8 mouse cellular contexts compared by ENCODE assay signal in genomic region chr3:134331499-134332153, GRCm38 (mm10).
DNase-seq lines count a peak whose midpoint lies in the region; ATAC-seq and TF ChIP-seq lines count a peak whose summit lies in the region.

No protein-coding gene starts in this region.

- intact Hi-C loops in left cerebral cortex, adult 2 months (cut with DNase I): loop anchor here (5.0 kb wide), 1 partner anchor 454 kb away; no protein-coding TSS in a partner anchor

- no peaks in the 10 kb centered on the region for H3K36me3 ChIP-seq in embryonic facial prominence, embryonic 14.5 days (ENCODE audit: control insufficient read depth, insufficient read depth, low read length)
- H3K36me3 ChIP-seq in hindbrain, embryonic 15.5 days: no peaks in the 10 kb centered on the region
- H3K36me3 ChIP-seq in midbrain, embryonic 11.5 days (ENCODE audit: control insufficient read depth, insufficient read depth, low read length): no peaks in the 10 kb centered on the region

- H3K4me3 ChIP-seq in left cerebral cortex, adult 2 months: peak overlapping the region; percentile 42
- peak overlapping the region; percentile 30 for H3K4me3 ChIP-seq in embryonic facial prominence, embryonic 14.5 days (ENCODE audit: low read depth, low read length)
- peak overlapping the region; percentile 33 for H3K4me3 ChIP-seq in hindbrain, embryonic 15.5 days
- H3K4me3 ChIP-seq in midbrain, embryonic 11.5 days (ENCODE audit: low read depth, low read length): no peak overlapping the region

- no peak overlapping the region for H3K9ac ChIP-seq in embryonic facial prominence, embryonic 14.5 days (ENCODE audit: low read depth, low read length)
- peak overlapping the region; percentile 27 for H3K9ac ChIP-seq in hindbrain, embryonic 15.5 days
- no peak overlapping the region; the same call in 1 of the 2 replicates for H3K9ac ChIP-seq in midbrain, embryonic 11.5 days (ENCODE audit: low read length)

- no peaks in the 10 kb centered on the region for H3K27me3 ChIP-seq in embryonic facial prominence, embryonic 14.5 days (replicated peaks; ENCODE audit: control insufficient read depth, insufficient read depth, low read length)
- no peaks in the 10 kb centered on the region for H3K27me3 ChIP-seq in hindbrain, embryonic 15.5 days
- no peaks in the 10 kb centered on the region for H3K27me3 ChIP-seq in midbrain, embryonic 11.5 days (ENCODE audit: control insufficient read depth, insufficient read depth, low read length)

- H3K4me2 ChIP-seq in embryonic facial prominence, embryonic 14.5 days (ENCODE audit: low read depth, low read length): peak overlapping the region; percentile 56
- H3K4me2 ChIP-seq in hindbrain, embryonic 15.5 days: peak overlapping the region; percentile 56
- peak overlapping the region; percentile 12 for H3K4me2 ChIP-seq in midbrain, embryonic 11.5 days

- no peak overlapping the region; the same call in 1 of the 2 replicates for H3K27ac ChIP-seq in left cerebral cortex, adult 2 months
- no peak overlapping the region for H3K27ac ChIP-seq in embryonic facial prominence, embryonic 14.5 days (replicated peaks; ENCODE audit: low read depth, low read length)
- peak overlapping the region; percentile 60; the same call in 1 of the 2 replicates for H3K27ac ChIP-seq in hindbrain, embryonic 15.5 days (replicated peaks)
- no peak overlapping the region for H3K27ac ChIP-seq in midbrain, embryonic 11.5 days (ENCODE audit: low read depth, low read length)

- DNase-seq in left cerebral cortex, adult 2 months (ENCODE audit: extremely low spot score in 1 of 2, low spot score in 2 of 2): peak in 1 of 2 experiments; percentile 20
- no peak for DNase-seq in left cerebral cortex, adult 9 months (ENCODE audit: low spot score in 2 of 2)
- DNase-seq in embryonic facial prominence, embryonic 14.5 days (ENCODE audit: low spot score): peak; percentile 57
- DNase-seq in midbrain, embryonic 11.5 days (ENCODE audit: low spot score, missing footprints): no peak
- no peak for DNase-seq in thymus, postnatal 36 days

- WGBS in embryonic facial prominence, embryonic 14.5 days: 33% methylated on average over 16 of the region's 16 CpGs
- 34% methylated on average over 16 of the region's 16 CpGs for WGBS in hindbrain, embryonic 15.5 days
- WGBS in midbrain, embryonic 11.5 days: 51% methylated on average over 16 of the region's 16 CpGs

- TF ChIP-seq CTCF in left cerebral cortex, adult 2 months (IDR thresholded peaks at IDR 0.05): no peak

- no peaks in the 10 kb centered on the region for H3K4me1 ChIP-seq in embryonic facial prominence, embryonic 14.5 days (ENCODE audit: control insufficient read depth, insufficient read depth, low read length)
- peaks cover 7% of the 10 kb centered on the region; the same call in 1 of the 2 replicates for H3K4me1 ChIP-seq in hindbrain, embryonic 15.5 days (replicated peaks)
- H3K4me1 ChIP-seq in midbrain, embryonic 11.5 days (ENCODE audit: control insufficient read depth, insufficient read depth, low read length): no peaks in the 10 kb centered on the region; the same call in 1 of the 2 replicates

- ATAC-seq in embryonic facial prominence, embryonic 14.5 days (ENCODE audit: low read depth): peak; percentile 82
- peak; percentile 87 for ATAC-seq in hindbrain, embryonic 15.5 days (ENCODE audit: low FRiP score, low read depth)
- ATAC-seq in midbrain, embryonic 11.5 days (ENCODE audit: low FRiP score): peak; percentile 80
- ATAC-seq in erythroblast, adult 5-6 weeks (replicated peaks; ENCODE audit: low FRiP score, poor library complexity, severe bottlenecking): no peak
- no peak for ATAC-seq in erythroid progenitor cell, adult 5-6 weeks (replicated peaks; ENCODE audit: low FRiP score, poor library complexity, severe bottlenecking)

- 0 out of 2 replicates have a peak, but pooled peaks cover 4% of the 10 kb centered on the region for H3K9me3 ChIP-seq in embryonic facial prominence, embryonic 14.5 days (ENCODE audit: control insufficient read depth, low read length)
- H3K9me3 ChIP-seq in hindbrain, embryonic 15.5 days: no peaks in the 10 kb centered on the region
- H3K9me3 ChIP-seq in midbrain, embryonic 11.5 days (ENCODE audit: control insufficient read depth, low read length): no peaks in the 10 kb centered on the region

Comparison
In these comparisons a context has a peak if more than half of its experiments do, and no peak if none do; other contexts are left out.
1. ATAC-seq: peak in embryonic facial prominence, embryonic 14.5 days (single experiment), hindbrain, embryonic 15.5 days (single experiment) and midbrain, embryonic 11.5 days (single experiment); none in erythroblast, adult 5-6 weeks (single experiment) and erythroid progenitor cell, adult 5-6 weeks (single experiment).
2. Peak in every context shown above with its lines, with median percentiles within 50 percentile points of each other: H3K4me2 ChIP-seq.